Mouse (Mus musculus) heart, adult 2 months (tissue): Measurements from ENCODE around the gene Grcc10.

Experiments
- CTCF ChIP-seq: fragments of 200-600 bp; IDR thresholded peaks from 2 replicates; pipeline ENCODE4 v1.8.1; 2022; ENCODE audit warnings: antibody characterized with exemption, mild to moderate bottlenecking, moderate library complexity
- EP300 ChIP-seq: fragments of 200-500 bp; IDR thresholded peaks from 2 replicates; pipeline ENCODE4 v1.6.1; 2011; ENCODE audit warnings: low read depth, low read length, control low read depth; ENCODE audit not compliant: insufficient read depth
- POLR2A ChIP-seq: fragments of 200-500 bp; IDR thresholded peaks from 2 replicates; pipeline ENCODE4 v1.6.1; 2011; ENCODE audit warnings: mild to moderate bottlenecking, low read depth, low read length, control low read depth; ENCODE audit not compliant: insufficient read depth

- peak; percentile 97 for TF ChIP-seq POLR2A
- TF ChIP-seq EP300, result peak; percentile 78
- TF ChIP-seq CTCF, result no peak
Measured at GRCm38 (mm10) chr6:124740888-124741761, at the start of gene Grcc10.
